Mouse (Mus musculus) telencephalon, adult 2 months (tissue): ENCODE measurements around the gene Eif3k.

ENCODE experiments used
- DNase-seq: peaks from one replicate; pipeline ENCODE4 v3.0.0-alpha.2; 2011; ENCODE audit warnings: low read depth, low spot score

Eif3k gene

GRCm38 (mm10) chr7:28939418-28940183, 42.1 kb downstream of the Eif3k start:
- DNase-seq: no peak

- no peak for DNase-seq
Measured at GRCm38 (mm10) chr7:28938654-28939053, 43.0 kb downstream of the Eif3k start.

GRCm38 (mm10) chr7:28936787-28937186, 44.9 kb downstream of the Eif3k start:
- no peak for DNase-seq

GRCm38 (mm10) chr7:28933825-28934224, 47.8 kb downstream of the Eif3k start:
- no peak for DNase-seq

GRCm38 (mm10) chr7:28932421-28933041, 49.1 kb downstream of the Eif3k start:
- DNase-seq: no peak

- DNase-seq: no peak
Measured at GRCm38 (mm10) chr7:28931695-28932039, 50.0 kb downstream of the Eif3k start.

GRCm38 (mm10) chr7:28931032-28931694, 50.5 kb downstream of the Eif3k start:
- DNase-seq: no peak

- DNase-seq: no peak
Measured at GRCm38 (mm10) chr7:28930320-28931031, 51.2 kb downstream of the Eif3k start.

- no peak for DNase-seq
Measured at GRCm38 (mm10) chr7:28929381-28929780, 52.3 kb downstream of the Eif3k start.

GRCm38 (mm10) chr7:28926172-28926571, 55.5 kb downstream of the Eif3k start:
- DNase-seq: no peak

- no peak for DNase-seq
Measured at GRCm38 (mm10) chr7:28925317-28925716, 56.3 kb downstream of the Eif3k start.

GRCm38 (mm10) chr7:28924802-28925201, 56.9 kb downstream of the Eif3k start:
- DNase-seq: no peak

GRCm38 (mm10) chr7:28923865-28924291, 57.8 kb downstream of the Eif3k start:
- DNase-seq: no peak

GRCm38 (mm10) chr7:28922606-28923005, 59.1 kb downstream of the Eif3k start:
- DNase-seq: peak; percentile 79

GRCm38 (mm10) chr7:28921722-28922465, 59.8 kb downstream of the Eif3k start:
- DNase-seq: no peak
